8 mouse cellular contexts compared by ENCODE assay signal in the genomic region with DNA sequence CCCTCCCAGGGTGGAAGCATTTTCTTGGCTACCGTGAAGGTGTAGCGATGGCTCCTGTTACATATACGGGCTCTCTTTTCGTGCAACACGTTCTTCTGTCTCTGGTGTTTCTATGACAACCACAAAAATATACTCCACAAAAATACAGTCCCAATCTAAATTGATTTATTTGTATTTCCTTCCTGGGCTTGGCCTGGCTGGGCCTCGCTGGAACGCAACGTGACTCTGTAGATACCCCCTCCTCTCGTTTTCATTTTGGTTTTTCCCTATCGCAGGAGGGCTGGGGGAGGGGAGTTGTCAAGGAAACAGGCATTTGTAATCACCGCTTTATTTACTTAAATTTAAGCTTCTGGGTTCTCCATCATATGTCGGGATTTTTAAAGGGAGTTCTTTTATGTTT. TPM values are rescaled to one million over a fixed set of nuclear protein-coding genes. Genes with fewer than 3 reads are reported as not detected.
A peak's percentile ranks its signal among the peaks of the same experiment; 100 is the strongest.
DNase-seq lines count a peak whose midpoint lies in the region; ATAC-seq and TF ChIP-seq lines count a peak whose summit lies in the region.

No protein-coding gene starts in this region.

- peaks cover 12% of the 10 kb centered on the region for H3K4me1 ChIP-seq in limb, embryonic 14.5 days (ENCODE audit: control insufficient read depth, insufficient read depth, low read length)

- H3K4me3 ChIP-seq in limb, embryonic 14.5 days (replicated peaks; ENCODE audit: low read length): peak overlapping the region; percentile 62

- 1% methylated on average over 12 of the region's 12 CpGs for WGBS in limb, embryonic 14.5 days

- no peaks in the 10 kb centered on the region for H3K9me3 ChIP-seq in limb, embryonic 14.5 days (ENCODE audit: control insufficient read depth, low read length)

- peaks cover 11% of the 10 kb centered on the region; the same call in 1 of the 2 replicates for H3K36me3 ChIP-seq in limb, embryonic 14.5 days (ENCODE audit: control insufficient read depth, insufficient read depth, low read length)

- no peak for TF ChIP-seq POLR2A in limb, embryonic 14.5 days (IDR thresholded peaks at IDR 0.05; ENCODE audit: borderline replicate concordance, extremely low read depth, insufficient read depth, insufficient read length)

- H3K9ac ChIP-seq in limb, embryonic 14.5 days (ENCODE audit: low read depth, low read length, severe bottlenecking): peak overlapping the region; percentile 79

- ATAC-seq in limb, embryonic 14.5 days (ENCODE audit: low FRiP score, low read depth): peak; percentile 45; the same call in 1 of the 2 replicates

- peak overlapping the region; percentile 86 for H3K4me2 ChIP-seq in limb, embryonic 14.5 days (replicated peaks; ENCODE audit: low read depth, low read length, severe bottlenecking)

- no peaks in the 10 kb centered on the region for H3K27me3 ChIP-seq in limb, embryonic 14.5 days (ENCODE audit: control insufficient read depth, insufficient read depth, low read length)

- DNase-seq in ovary, postnatal 14 days (ENCODE audit: low spot score): peak; percentile 6
- no peak for DNase-seq in ovary, postnatal 36 days (ENCODE audit: low spot score)
- peak; percentile 53 for DNase-seq in cerebellum, adult 9-10 months
- DNase-seq in frontal cortex, postnatal 10 days (ENCODE audit: low spot score in 2 of 2): peak; percentile 52 to 54
- DNase-seq in kidney, adult 18-20 months: peak; percentile 12
- DNase-seq in limb, embryonic 14.5 days (ENCODE audit: low spot score): peak; percentile 61
- DNase-seq in naive thymus-derived CD4-positive, alpha-beta T cell, adult 2 months (ENCODE audit: low read depth): peak; percentile 70
- peak; percentile 55 for DNase-seq in thymus, postnatal 14 days

- H3K27ac ChIP-seq in limb, embryonic 14.5 days (replicated peaks; ENCODE audit: low read depth, low read length): peak overlapping the region; percentile 95

RNA-seq across cellular contexts. Expression of a gene that starts 1.2 kb away (rescaled TPM):
- polyA plus RNA-seq in limb, embryonic 14.5 days (2012; rRNA removed): 23.7 and 26.7 TPM in 2 replicates
- 22.1 and 24.7 TPM in 2 replicates for polyA plus RNA-seq in limb, embryonic 14.5 days (2014; fragmentation: Nextera tagmentation; extraction: Ambion mirVana)
